Mouse (Mus musculus): ENCODE results near the gene Oasl2.
"Not testable (repeated sequence)": the region's sequence is repeated elsewhere in the genome, so short reads cannot be mapped to it uniquely, and the experiment has no call there.

Oasl2 gene

DNA sequence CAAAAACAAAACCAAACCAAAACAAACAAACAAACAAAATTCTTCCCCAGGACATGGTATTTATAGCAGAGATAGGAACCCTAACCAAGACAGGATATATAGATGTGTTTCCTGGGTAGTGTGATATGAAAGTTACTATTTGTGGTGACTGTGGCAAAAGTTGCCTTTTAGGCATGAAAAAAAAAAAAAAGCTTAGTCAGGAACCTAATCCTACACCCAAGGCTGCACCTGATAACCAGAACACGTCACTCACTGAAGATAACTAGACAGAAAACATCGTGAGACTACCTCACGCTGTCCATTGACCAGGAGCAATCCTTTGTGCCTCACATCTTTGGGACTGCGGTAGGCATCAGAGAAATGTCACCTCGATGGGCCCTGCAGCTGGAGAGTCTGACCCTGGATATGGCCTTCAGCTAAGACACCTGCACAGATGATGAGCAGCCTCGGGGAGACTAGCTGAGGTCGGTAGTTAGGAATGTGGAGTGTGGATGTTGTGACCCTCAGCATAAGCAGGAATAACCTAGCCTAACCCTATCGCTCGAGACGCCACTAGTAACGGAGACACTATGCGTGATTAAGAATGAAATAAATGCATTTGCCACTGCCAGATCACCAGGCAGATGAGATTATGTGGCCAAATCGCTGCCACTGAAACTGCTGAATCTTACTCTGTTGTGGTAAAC, at the start of gene Oasl2:
Gene Oasl2, plus strand, starts transcription at position 249 of the 686 bp plus-strand sequence.
- no peak for DNase-seq (ENCODE audit: low spot score)

DNA sequence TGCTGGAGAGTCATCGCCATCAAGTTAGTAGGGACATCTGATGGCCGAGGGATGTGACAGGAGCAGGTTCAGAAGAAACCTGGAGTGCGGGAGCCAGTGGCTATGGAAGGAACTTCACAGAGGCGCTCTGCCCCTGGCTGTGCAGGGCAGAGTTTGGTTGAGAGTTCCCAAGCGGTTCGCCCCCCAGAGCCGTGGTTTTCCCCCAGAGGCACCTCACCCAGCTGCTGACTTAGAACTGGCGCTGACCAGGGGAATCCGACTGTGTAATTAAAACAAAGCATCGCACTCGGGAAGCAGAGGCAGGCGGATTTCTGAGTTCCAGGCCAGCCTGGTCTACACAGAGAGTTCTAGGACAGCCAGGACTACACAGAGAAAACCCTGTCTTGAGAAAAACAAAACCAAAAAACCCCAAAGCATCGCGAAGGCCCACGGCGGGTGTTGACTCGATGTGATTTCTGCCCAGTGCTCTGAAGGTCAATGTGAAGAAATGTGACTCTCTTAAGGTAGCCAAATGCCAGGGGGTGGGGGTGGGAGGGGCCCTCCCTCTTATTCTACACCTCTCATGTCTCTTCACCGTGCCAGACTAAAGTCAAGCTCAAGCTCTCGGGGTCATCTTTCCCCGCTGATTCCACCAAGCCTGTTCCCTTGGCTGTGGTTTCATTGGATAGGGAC, 45.0 kb upstream of the Oasl2 start:
- DNase-seq (ENCODE audit: low spot score), result no peak

- not testable (repeated sequence) for DNase-seq (ENCODE audit: low spot score)
These were observed 43.4 kb upstream of the Oasl2 start, which contains the start of gene 4930519G04Rik for GRCm38 (mm10) chr5:114853364-114853763. TSS of gene 4930519G04Rik (plus strand) at chr5:114853664.

- DNase-seq (ENCODE audit: low spot score), result no peak
These were observed 38.2 kb upstream of the Oasl2 start, which contains the start of gene Gm9936 for GRCm38 (mm10) chr5:114858582-114858981. TSS of gene Gm9936 (minus strand) at chr5:114858682.

DNA sequence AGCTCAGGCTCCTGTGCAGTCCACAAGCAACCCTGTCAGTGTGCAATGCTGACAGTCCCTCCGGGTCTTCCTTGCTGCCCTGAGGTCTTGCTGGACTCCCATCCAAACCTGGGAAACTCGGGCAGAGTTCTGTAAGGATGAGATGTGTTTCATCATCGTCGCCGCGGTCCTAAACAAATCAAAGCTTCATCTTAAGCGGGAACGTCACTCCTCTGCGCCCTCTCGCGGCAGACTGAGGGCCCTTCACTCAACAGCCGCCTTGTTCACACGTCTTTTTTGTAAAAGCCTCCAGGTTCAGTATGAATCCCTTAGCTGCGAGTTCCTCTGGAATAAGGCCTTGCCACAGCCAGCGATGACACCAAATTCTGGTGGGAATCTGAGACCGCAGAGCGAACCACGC, 37.5 kb upstream of the Oasl2 start:
- peak; percentile 87 for DNase-seq (ENCODE audit: low spot score)

DNA sequence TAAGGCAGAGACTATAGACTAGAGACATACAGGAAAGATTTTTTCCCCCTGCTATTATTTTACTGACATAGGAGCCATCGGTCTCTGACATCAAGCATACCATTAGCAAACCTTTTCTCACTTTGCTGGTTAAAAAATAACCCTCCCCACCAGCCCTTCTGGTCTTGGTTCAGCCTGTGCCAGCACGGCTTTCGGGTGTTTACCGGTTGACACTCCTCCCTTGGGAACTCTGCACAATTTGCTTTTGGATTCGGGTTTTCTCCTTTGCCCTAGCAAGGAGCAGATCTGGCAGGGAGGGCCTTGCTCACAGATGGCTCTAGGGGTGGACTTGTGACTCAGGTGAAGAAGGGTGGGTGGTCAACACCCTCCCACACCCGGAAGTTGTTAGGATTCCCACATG, 35.0 kb upstream of the Oasl2 start:
- peak; percentile 27 for DNase-seq (ENCODE audit: low spot score)

DNA sequence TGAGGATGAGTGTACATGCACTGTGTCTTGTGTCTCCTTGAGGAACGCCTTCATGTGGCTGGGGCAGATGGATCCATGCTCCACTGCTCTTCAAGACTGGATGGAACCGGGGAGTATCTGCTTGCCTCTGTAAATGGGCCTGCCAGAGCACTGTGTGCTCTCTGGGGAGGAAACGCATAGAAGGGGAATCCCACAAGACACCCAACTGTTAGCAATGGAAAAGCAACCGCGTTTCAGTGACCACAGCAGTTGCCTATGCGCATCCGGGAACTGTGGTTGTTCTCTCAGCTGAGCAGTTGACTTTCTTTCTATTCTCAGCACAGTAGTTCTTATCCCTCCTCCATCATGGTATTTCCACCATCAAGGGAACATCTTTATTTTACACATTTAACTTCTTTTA, 31.9 kb upstream of the Oasl2 start:
- no peak for DNase-seq (ENCODE audit: low spot score)

DNA sequence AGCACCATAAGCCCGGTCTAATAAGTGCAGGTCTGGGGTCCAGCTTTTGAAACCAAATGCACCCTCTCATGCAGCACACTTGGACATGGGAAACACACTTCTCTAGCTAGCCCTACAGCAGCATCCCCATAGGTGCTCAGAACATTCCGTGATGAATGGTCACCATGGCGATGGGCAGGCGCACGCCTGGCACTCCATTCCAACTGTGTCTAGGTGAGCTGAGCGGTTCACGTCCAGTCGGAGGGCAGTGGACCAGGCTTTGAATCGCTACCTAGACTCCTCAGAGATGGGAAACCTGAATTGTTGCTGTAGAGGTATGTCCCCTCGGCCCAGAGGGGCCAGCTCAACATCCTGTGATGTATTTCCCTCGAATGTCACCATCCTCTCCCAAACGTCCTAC, 31.5 kb upstream of the Oasl2 start:
- DNase-seq (ENCODE audit: low spot score), result no peak

GRCm38 (mm10) chr5:114875858-114876257, 20.9 kb upstream of the Oasl2 start:
- no peak for DNase-seq (ENCODE audit: low spot score)

DNA sequence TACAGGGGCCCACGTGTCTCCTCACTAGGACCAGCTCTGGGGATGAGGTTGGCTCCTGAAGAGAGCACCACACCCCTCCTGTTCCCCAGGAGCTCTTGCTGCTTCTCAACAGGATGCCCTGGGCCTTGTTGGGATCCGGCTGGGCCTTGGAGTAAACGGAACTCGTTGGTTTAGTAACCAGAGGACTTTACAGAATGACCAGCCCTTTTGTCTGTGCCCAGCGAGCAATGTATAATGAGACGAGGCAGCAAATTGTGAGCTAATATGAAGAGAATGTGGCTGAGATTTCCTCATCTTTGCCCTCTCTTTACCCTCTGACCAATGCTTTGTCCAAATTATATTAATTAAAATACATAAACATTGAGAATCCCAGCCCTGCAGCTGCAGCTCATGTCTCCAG, 20.4 kb upstream of the Oasl2 start:
- DNase-seq (ENCODE audit: low spot score), result no peak

GRCm38 (mm10) chr5:114877487-114877886, 19.2 kb upstream of the Oasl2 start:
- DNase-seq (ENCODE audit: low spot score), result no peak

DNA sequence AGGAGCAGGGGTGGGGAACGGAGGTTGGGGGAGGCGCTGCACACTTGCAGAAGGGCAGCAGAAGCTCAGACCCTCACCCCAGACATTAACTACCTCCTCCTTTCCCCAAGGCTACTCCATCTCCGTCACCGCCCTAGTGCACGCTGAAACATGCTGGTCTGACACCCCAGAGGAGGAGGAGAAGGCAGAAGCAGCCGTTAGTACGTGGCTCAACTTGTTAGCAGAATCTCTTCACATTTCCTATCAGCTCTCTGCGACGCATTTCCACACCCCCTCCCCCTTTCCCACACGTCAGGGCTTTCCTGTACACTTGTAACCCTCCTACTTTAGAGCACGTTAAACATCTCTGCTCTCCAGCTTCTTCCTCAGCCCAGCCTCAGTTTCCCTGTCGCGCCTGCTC, 17.3 kb upstream of the Oasl2 start:
- no peak for DNase-seq (ENCODE audit: low spot score)

GRCm38 (mm10) chr5:114882319-114882718, 14.4 kb upstream of the Oasl2 start:
- not testable (repeated sequence) for DNase-seq (ENCODE audit: low spot score)

DNA sequence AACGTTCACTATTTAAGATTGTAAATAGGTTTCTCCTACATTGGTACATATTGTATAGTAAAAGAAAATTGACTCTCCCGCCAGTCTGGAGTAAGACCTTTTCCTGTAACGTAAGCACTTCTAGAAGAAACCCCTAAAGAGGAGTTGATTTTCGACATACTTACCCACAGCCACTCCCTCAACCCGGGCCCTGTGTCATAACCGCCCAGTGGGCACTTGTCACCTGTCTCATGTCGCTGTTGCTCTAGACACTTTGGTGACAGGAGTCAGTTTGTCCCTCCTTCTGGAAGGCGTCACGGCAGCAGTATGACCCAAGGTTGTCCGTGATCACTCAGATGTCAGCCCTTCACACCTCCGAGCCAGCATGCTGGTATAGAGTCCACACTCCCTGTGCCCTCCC, 13.7 kb upstream of the Oasl2 start:
- DNase-seq (ENCODE audit: low spot score), result no peak

GRCm38 (mm10) chr5:114886801-114887200, 9.9 kb upstream of the Oasl2 start:
- no peak for DNase-seq (ENCODE audit: low spot score)

- no peak for DNase-seq (ENCODE audit: low spot score)
These were observed 7.7 kb upstream of the Oasl2 start for GRCm38 (mm10) chr5:114888995-114889394.

DNA sequence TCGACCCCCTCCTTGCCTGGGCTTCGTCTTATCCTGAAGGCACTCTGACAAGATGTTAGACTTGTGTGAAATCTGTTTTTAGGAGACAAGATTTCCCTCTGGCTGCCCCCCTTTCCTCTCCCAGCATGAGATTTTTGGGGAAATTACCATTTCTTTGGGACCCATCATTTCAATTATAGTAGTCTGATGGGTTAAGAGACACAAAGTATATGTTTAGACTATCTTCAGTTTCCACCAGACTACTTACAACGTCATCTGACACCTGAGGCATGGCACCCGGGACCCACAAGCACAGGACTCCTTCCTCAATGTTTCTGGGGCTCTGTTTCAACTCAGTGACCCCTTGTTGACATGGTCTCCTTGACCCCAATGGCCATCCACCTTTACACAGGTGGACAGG, 1.2 kb upstream of the Oasl2 start:
- no peak for DNase-seq (ENCODE audit: low spot score)

DNA sequence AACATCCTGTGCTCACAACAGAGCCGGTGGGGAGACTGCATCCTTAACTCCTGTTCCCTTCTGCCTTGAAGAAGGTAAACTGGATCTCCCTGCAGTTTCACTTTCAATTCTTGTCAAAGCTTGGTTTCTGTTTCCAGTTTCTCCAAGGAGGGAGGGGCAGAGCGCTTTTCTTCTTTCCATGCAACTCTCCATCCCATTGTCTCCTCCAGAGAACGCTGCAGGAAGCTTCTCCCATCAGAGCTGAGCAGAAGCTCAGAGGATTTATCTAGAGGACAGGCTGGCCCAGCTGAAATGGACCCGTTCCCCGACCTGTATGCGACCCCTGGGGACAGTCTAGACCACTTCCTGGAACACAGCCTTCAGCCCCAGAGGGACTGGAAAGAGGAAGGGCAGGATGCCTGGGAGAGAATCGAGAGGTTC, 648 bp downstream of the Oasl2 start:
- peak; percentile 55 for DNase-seq (ENCODE audit: low spot score)

DNA sequence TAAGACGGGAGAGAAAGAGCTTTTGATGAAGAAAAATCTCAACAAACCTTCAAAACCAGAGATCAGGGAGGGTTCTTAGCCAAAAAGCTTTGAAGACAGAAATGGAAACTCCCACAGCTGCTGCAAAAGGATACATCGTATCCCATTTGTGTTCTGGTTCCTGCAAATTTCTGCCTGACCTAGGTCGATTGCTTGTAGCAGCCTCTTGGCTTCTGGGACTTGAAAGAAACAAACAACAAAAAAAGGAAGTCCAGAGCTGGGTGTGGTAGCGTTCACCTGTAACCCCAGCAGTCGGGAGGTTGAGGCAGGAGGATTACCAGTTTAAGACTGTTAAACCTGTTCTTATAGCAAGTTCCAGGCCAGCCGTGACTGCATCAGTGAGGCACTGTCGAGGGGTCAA, 2.1 kb downstream of the Oasl2 start:
- no peak for DNase-seq (ENCODE audit: low spot score)

DNA sequence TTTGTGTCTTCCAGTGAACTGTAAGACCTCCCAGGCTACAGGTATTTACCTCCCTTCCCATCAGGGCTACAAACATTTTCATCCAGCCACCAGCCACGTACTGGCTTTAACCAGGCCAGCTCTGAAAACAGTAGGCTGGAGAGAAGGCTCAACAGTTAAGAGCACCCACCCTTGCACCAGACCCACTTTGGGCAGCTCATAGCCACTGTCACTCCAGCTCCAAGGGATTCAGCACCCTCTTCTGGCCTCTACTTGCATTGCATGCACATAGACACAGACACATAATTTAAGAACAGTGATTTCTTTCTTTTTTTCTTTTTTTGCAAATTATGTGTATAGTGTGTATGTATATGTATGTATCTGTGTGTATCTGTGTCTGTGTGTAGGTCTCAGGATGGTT, 5.7 kb downstream of the Oasl2 start:
- peak; percentile 66 for DNase-seq (ENCODE audit: low spot score)

DNA sequence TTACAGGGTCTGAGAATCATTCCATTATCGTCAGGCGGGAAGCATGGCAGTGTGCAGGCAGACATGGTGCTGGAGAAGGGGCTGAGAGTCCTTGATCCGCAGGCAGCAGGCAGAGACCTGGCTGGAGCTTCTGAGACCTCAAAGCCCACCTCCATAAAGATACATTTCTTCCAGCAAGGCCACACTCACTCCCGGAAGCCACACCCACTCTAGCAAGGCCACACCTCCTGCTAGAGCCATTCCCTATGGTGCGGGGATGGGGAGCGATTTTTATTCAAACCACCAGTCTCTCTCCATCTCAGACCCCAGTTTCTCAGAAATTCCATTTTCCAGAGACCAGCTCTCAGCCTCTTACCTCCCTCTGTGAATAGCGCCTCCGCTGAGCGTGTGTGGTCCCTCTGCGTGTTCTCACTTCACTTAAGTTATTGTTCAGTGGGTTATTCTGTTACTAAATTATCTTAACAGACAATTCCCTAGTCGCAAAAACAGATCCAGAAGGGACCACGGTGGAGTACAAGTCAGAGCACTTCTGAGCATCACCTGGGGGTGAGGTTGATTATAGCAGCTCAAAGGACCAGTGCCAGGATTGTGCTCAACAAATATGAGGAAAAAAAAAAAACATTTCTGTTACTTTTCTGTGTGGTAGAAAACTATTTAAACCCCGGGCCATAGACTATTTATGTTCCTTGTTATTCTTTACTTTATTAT, 12.0 kb downstream of the Oasl2 start:
- DNase-seq (ENCODE audit: low spot score), result no peak

DNA sequence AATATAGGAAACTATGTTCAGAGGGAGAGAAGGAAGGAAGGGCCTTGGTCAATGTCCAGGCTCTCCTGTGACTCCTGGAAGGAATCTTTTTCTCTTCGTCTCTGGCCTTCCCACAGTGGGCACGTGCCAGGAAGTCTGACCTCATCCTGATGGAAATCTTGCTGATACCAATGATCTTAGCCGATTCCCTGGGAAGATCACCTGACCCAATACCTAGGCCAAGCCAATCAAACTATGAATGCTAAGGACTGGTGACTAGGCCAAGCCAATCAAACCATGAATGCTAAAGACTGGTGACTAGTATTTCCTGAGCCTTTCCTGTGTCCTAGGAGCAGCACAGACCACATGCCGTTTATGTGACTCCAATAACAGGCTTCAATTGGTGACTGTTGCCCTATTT, 16.9 kb downstream of the Oasl2 start:
- DNase-seq (ENCODE audit: low spot score), result no peak

DNA sequence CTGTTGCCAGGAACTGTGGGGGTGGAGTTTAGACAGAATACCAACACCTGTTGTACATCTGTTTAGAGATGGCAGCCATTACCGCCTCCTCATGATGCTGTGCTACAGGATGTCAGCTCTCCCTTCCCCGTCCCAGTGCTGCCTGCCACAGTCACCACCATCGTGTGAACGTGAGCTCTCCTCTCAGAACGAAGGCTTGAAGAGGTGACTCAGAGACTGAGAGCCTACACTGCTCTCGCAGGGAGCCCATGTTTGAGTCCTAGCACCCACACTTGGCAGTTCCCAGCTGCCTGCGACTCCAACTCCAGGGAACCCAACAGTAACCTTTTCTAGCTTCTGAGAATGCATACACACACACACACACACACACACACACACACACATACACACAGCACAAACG, 18.1 kb downstream of the Oasl2 start:
- DNase-seq (ENCODE audit: low spot score), result no peak
